Mouse (Mus musculus): Measurements from ENCODE around the gene Gm49336. TPM values are rescaled to one million over a fixed set of nuclear protein-coding genes. Genes with fewer than 3 reads are reported as not detected.

Gene Gm49336
- 42.5 TPM in 2 replicates for polyA plus RNA-seq (2014; fragmentation: Nextera tagmentation; extraction: Ambion mirVana)

GRCm38 (mm10) chr14:60251281-60252003 lies at the start of gene Gm49336, which contains the start of gene Nupl1:
Gm49336 (minus strand) TSS chr14:60251507.
Nupl1 (minus strand) TSS chr14:60251431.
- peak; percentile 99 for ATAC-seq (ENCODE audit: insufficient number of reproducible peaks, insufficient read depth, low FRiP score, low read depth)
- Histone ChIP-seq H3K36me3 (ENCODE audit: control insufficient read depth, insufficient read depth, low read length) (peaks cover 6% of the 10 kb centered on the region; the same call in 1 of the 2 replicates), H3K27me3 (ENCODE audit: control insufficient read depth, insufficient read depth, low read length) (no peaks in the 10 kb centered on the region), H3K27ac (replicated peaks in 1 of 2; ENCODE audit: control insufficient read depth in 1 of 2, insufficient read depth in 1 of 2, low read depth in 2 of 2, low read length in 2 of 2) (peak within 1 kb of the TSS; percentile 91 to 95), H3K9ac (ENCODE audit: low read length) (peak within 1 kb of the TSS; percentile 98), H3K4me3 (ENCODE audit: control insufficient read depth in 1 of 2, insufficient read depth in 1 of 2, low read depth in 1 of 2, low read length in 2 of 2) (peak within 1 kb of the TSS; percentile 97 to 99), H3K4me2 (ENCODE audit: low read length) (peak within 1 kb of the TSS; percentile 78), H3K4me1 (ENCODE audit: control insufficient read depth in 2 of 2, insufficient read depth in 2 of 2, low read length in 2 of 2) (peaks cover 5 to 21% of the 10 kb centered on the region in 2 experiments), H3K9me3 (ENCODE audit: control insufficient read depth, low read length) (no peaks in the 10 kb centered on the region)
- WGBS, result under 1% methylated on average over 61 of the region's 62 CpGs

GRCm38 (mm10) chr14:60301024-60301423 lies 49.7 kb upstream of the Gm49336 start:
- peaks cover 66% of the 10 kb centered on the region for H3K36me3 ChIP-seq (ENCODE audit: control insufficient read depth, insufficient read depth, low read length)
- ATAC-seq (ENCODE audit: insufficient number of reproducible peaks, insufficient read depth, low FRiP score, low read depth), result no peak
- WGBS, result 91% methylated on average over 6 of the region's 6 CpGs

GRCm38 (mm10) chr14:60300224-60300991 lies 49.1 kb upstream of the Gm49336 start:
- 70% methylated on average over 14 of the region's 14 CpGs for WGBS
- no peak for ATAC-seq (ENCODE audit: insufficient number of reproducible peaks, insufficient read depth, low FRiP score, low read depth)
- Histone ChIP-seq H3K4me3 (ENCODE audit: control insufficient read depth in 1 of 2, insufficient read depth in 1 of 2, low read depth in 1 of 2, low read length in 2 of 2) (no peak overlapping the region), H3K9me3 (ENCODE audit: control insufficient read depth, low read length) (no peaks in the 10 kb centered on the region), H3K4me1 (ENCODE audit: control insufficient read depth in 2 of 2, insufficient read depth in 2 of 2, low read length in 2 of 2) (no peaks in the 10 kb centered on the region), H3K9ac (ENCODE audit: low read length) (no peak overlapping the region), H3K27me3 (ENCODE audit: control insufficient read depth, insufficient read depth, low read length) (no peaks in the 10 kb centered on the region), H3K4me2 (ENCODE audit: low read length) (no peak overlapping the region), H3K27ac (replicated peaks in 1 of 2; ENCODE audit: control insufficient read depth in 1 of 2, insufficient read depth in 1 of 2, low read depth in 2 of 2, low read length in 2 of 2) (no peak overlapping the region), H3K36me3 (ENCODE audit: control insufficient read depth, insufficient read depth, low read length) (peaks cover 66% of the 10 kb centered on the region)

More at GRCm38 (mm10) chr14:60301024-60301423, 49.7 kb upstream of the Gm49336 start:
- Histone ChIP-seq H3K27ac (replicated peaks in 1 of 2; ENCODE audit: control insufficient read depth in 1 of 2, insufficient read depth in 1 of 2, low read depth in 2 of 2, low read length in 2 of 2) (no peak overlapping the region), H3K9me3 (ENCODE audit: control insufficient read depth, low read length) (no peaks in the 10 kb centered on the region), H3K4me1 (ENCODE audit: control insufficient read depth in 2 of 2, insufficient read depth in 2 of 2, low read length in 2 of 2) (no peaks in the 10 kb centered on the region), H3K4me3 (ENCODE audit: control insufficient read depth in 1 of 2, insufficient read depth in 1 of 2, low read depth in 1 of 2, low read length in 2 of 2) (no peak overlapping the region), H3K4me2 (ENCODE audit: low read length) (no peak overlapping the region), H3K27me3 (ENCODE audit: control insufficient read depth, insufficient read depth, low read length) (no peaks in the 10 kb centered on the region), H3K9ac (ENCODE audit: low read length) (no peak overlapping the region)

- no peak overlapping the region for H3K4me2 ChIP-seq (ENCODE audit: low read length)
- no peak overlapping the region for H3K4me3 ChIP-seq (ENCODE audit: control insufficient read depth in 1 of 2, insufficient read depth in 1 of 2, low read depth in 1 of 2, low read length in 2 of 2)
- no peak overlapping the region for H3K27ac ChIP-seq (replicated peaks in 1 of 2; ENCODE audit: control insufficient read depth in 1 of 2, insufficient read depth in 1 of 2, low read depth in 2 of 2, low read length in 2 of 2)
- H3K4me1 ChIP-seq (ENCODE audit: control insufficient read depth in 2 of 2, insufficient read depth in 2 of 2, low read length in 2 of 2), result no peaks in the 10 kb centered on the region
- ATAC-seq (ENCODE audit: insufficient number of reproducible peaks, insufficient read depth, low FRiP score, low read depth), result no peak
- H3K36me3 ChIP-seq (ENCODE audit: control insufficient read depth, insufficient read depth, low read length), result peaks cover 63% of the 10 kb centered on the region
- no peaks in the 10 kb centered on the region for H3K9me3 ChIP-seq (ENCODE audit: control insufficient read depth, low read length)
- no peaks in the 10 kb centered on the region for H3K27me3 ChIP-seq (ENCODE audit: control insufficient read depth, insufficient read depth, low read length)
- 85% methylated on average over 1 of the region's 1 CpGs for WGBS
- H3K9ac ChIP-seq (ENCODE audit: low read length), result no peak overlapping the region
These were observed 44.2 kb upstream of the Gm49336 start for GRCm38 (mm10) chr14:60295531-60295930.

GRCm38 (mm10) chr14:60290363-60290762 lies 39.1 kb upstream of the Gm49336 start:
- ATAC-seq (ENCODE audit: insufficient number of reproducible peaks, insufficient read depth, low FRiP score, low read depth), result no peak
- H3K4me3 ChIP-seq (ENCODE audit: control insufficient read depth in 1 of 2, insufficient read depth in 1 of 2, low read depth in 1 of 2, low read length in 2 of 2), result no peak overlapping the region
- H3K4me2 ChIP-seq (ENCODE audit: low read length), result no peak overlapping the region

GRCm38 (mm10) chr14:60286194-60286863 lies 35.0 kb upstream of the Gm49336 start:
- Histone ChIP-seq H3K4me3 (ENCODE audit: control insufficient read depth in 1 of 2, insufficient read depth in 1 of 2, low read depth in 1 of 2, low read length in 2 of 2) (no peak overlapping the region), H3K27me3 (ENCODE audit: control insufficient read depth, insufficient read depth, low read length) (no peaks in the 10 kb centered on the region), H3K27ac (replicated peaks in 1 of 2; ENCODE audit: control insufficient read depth in 1 of 2, insufficient read depth in 1 of 2, low read depth in 2 of 2, low read length in 2 of 2) (no peak overlapping the region), H3K9me3 (ENCODE audit: control insufficient read depth, low read length) (no peaks in the 10 kb centered on the region), H3K4me2 (ENCODE audit: low read length) (no peak overlapping the region), H3K9ac (ENCODE audit: low read length) (no peak overlapping the region), H3K4me1 (ENCODE audit: control insufficient read depth in 2 of 2, insufficient read depth in 2 of 2, low read length in 2 of 2) (no peaks in the 10 kb centered on the region), H3K36me3 (ENCODE audit: control insufficient read depth, insufficient read depth, low read length) (peaks cover 52% of the 10 kb centered on the region)
- no peak for ATAC-seq (ENCODE audit: insufficient number of reproducible peaks, insufficient read depth, low FRiP score, low read depth)
- 87% methylated on average over 7 of the region's 7 CpGs for WGBS

More at GRCm38 (mm10) chr14:60290363-60290762, 39.1 kb upstream of the Gm49336 start:
- Histone ChIP-seq H3K9me3 (ENCODE audit: control insufficient read depth, low read length) (no peaks in the 10 kb centered on the region), H3K27me3 (ENCODE audit: control insufficient read depth, insufficient read depth, low read length) (no peaks in the 10 kb centered on the region), H3K4me1 (ENCODE audit: control insufficient read depth in 2 of 2, insufficient read depth in 2 of 2, low read length in 2 of 2) (no peaks in the 10 kb centered on the region), H3K27ac (replicated peaks in 1 of 2; ENCODE audit: control insufficient read depth in 1 of 2, insufficient read depth in 1 of 2, low read depth in 2 of 2, low read length in 2 of 2) (no peak overlapping the region), H3K9ac (ENCODE audit: low read length) (no peak overlapping the region), H3K36me3 (ENCODE audit: control insufficient read depth, insufficient read depth, low read length) (peaks cover 58% of the 10 kb centered on the region)
- 81% methylated on average over 4 of the region's 4 CpGs for WGBS

All from heart, embryonic 14.5 days (tissue).